Mouse (Mus musculus) midbrain, embryonic 15.5 days (tissue): ENCODE measurements around the gene Tbc1d22a. TPM values are rescaled to one million over a fixed set of nuclear protein-coding genes. Genes with fewer than 3 reads are reported as not detected.

ENCODE experiments used
- ATAC-seq: fragments of 200-750 bp; cut with Nextera tagmentation; replicated peaks from 2 replicates; pipeline ENCODE4 v1.8.0; 2017; ENCODE audit warnings: moderate TSS enrichment
- H3K27ac ChIP-seq: fragments of 300-500 bp; sonication (generic); 2 replicates; pipeline ENCODE4 v1.5.1; 2015; ENCODE audit warnings: mild to moderate bottlenecking, inconsistent platforms
- H3K27me3 ChIP-seq: fragments of 300-500 bp; sonication (generic); replicated peaks from 2 replicates; pipeline ENCODE4 v1.6.1; 2015; ENCODE audit warnings: inconsistent platforms
- H3K36me3 ChIP-seq: fragments of 300-500 bp; sonication (generic); replicated peaks from 2 replicates; pipeline ENCODE4 v1.6.1; 2015; ENCODE audit warnings: inconsistent platforms
- H3K4me1 ChIP-seq: fragments of 300-500 bp; sonication (generic); 2 replicates; pipeline ENCODE4 v1.6.1; 2015; ENCODE audit warnings: inconsistent platforms
- H3K4me2 ChIP-seq: fragments of 300-500 bp; sonication (generic); 2 replicates; pipeline ENCODE4 v1.6.1; 2015; ENCODE audit warnings: inconsistent platforms, mild to moderate bottlenecking, moderate library complexity
- H3K4me3 ChIP-seq: fragments of 300-500 bp; sonication (generic); 2 replicates; pipeline ENCODE4 v1.5.1; 2015; ENCODE audit warnings: mild to moderate bottlenecking, inconsistent platforms
- H3K9ac ChIP-seq: fragments of 300-500 bp; sonication (generic); 2 replicates; pipeline ENCODE4 v1.6.1; 2015; ENCODE audit warnings: mild to moderate bottlenecking, inconsistent platforms
- H3K9me3 ChIP-seq: fragments of 300-500 bp; sonication (generic); 2 replicates; pipeline ENCODE4 v1.6.1; 2016; ENCODE audit warnings: inconsistent platforms
- WGBS: fragments of 180-500 bp; shearing (Covaris S2); methylation state at CpG from one replicate; pipeline ENCODE4 v1.1.7; 2015; ENCODE audit warnings: mixed read lengths; 5-methylcytosine and 5-hydroxymethylcytosine counted together
- polyA plus RNA-seq: library from polyadenylated mRNA; unstranded; fragments of >200 nt; fragmentation: Nextera tagmentation; extraction: Ambion mirVana; gene quantifications from 2 replicates; pipeline ENCODE4 v1.2.1, GENCODE M21; 2015

The Tbc1d22a gene
- polyA plus RNA-seq, 1 experiment from 2014 or later = 14.3 TPM

GRCm38 (mm10) chr15:86544122-86544795, 330.0 kb downstream of the Tbc1d22a start:
- no peak for ATAC-seq
- whole genome bisulfite sequencing = 86% methylated on average over 1 of the region's 1 CpGs
- H3K4me1 ChIP-seq = no peaks in the 10 kb centered on the region
- no peak overlapping the region for H3K4me3 ChIP-seq
- H3K27ac ChIP-seq = no peak overlapping the region
- H3K36me3 ChIP-seq = no peaks in the 10 kb centered on the region
- H3K4me2 ChIP-seq = no peak overlapping the region
- H3K9ac ChIP-seq = no peak overlapping the region
- no peaks in the 10 kb centered on the region for H3K27me3 ChIP-seq
- no peaks in the 10 kb centered on the region for H3K9me3 ChIP-seq

Other genes with a start within 250 kb of the Tbc1d22a start
- gene Celsr1, start 180.7 kb upstream of the Tbc1d22a start, polyA plus RNA-seq = 1.6 and 2.2 TPM in 2 replicates
- gene Gramd4, start 156.8 kb upstream of the Tbc1d22a start, polyA plus RNA-seq = 41.0 and 41.7 TPM in 2 replicates
- gene Cerk, start 28.3 kb upstream of the Tbc1d22a start, polyA plus RNA-seq = 25.0 and 25.8 TPM in 2 replicates